Mouse (Mus musculus) stomach, postnatal 0 days (tissue): ENCODE results near the gene Tmod1. TPM values are rescaled to one million over a fixed set of nuclear protein-coding genes. Genes with fewer than 3 reads are reported as not detected.

Experiments used
- ATAC-seq: fragments of 200-750 bp; cut with Nextera tagmentation; 2 replicates; pipeline ENCODE4 v1.8.0; 2017; ENCODE audit not compliant: low FRiP score, low TSS enrichment
- DNase-seq: peaks from one replicate; pipeline ENCODE4 v3.0.0-alpha.2; 2016; ENCODE audit warnings: low spot score
- H3K27ac ChIP-seq: fragments of 300-500 bp; sonication (generic); replicated peaks from 2 replicates; pipeline ENCODE4 v1.5.1; 2014; ENCODE audit warnings: mild to moderate bottlenecking, control low read depth
- H3K27me3 ChIP-seq: fragments of 300-500 bp; sonication (generic); 2 replicates; pipeline ENCODE4 v1.6.1; 2014; ENCODE audit warnings: low read length; ENCODE audit not compliant: control insufficient read depth, insufficient read depth
- H3K36me3 ChIP-seq: fragments of 300-500 bp; sonication (generic); 2 replicates; pipeline ENCODE4 v1.6.1; 2014; ENCODE audit warnings: low read length, mixed read lengths; ENCODE audit not compliant: control insufficient read depth, insufficient read depth
- H3K4me1 ChIP-seq: fragments of 300-500 bp; sonication (generic); replicated peaks from 2 replicates; pipeline ENCODE4 v1.6.1; 2014; ENCODE audit warnings: antibody characterized with exemption; ENCODE audit not compliant: control insufficient read depth, insufficient read depth
- H3K4me2 ChIP-seq: fragments of 300-500 bp; sonication (generic); replicated peaks from 2 replicates; pipeline ENCODE4 v1.6.1; 2014; ENCODE audit warnings: low read depth, mild to moderate bottlenecking, control low read depth, moderate library complexity
- H3K4me3 ChIP-seq: fragments of 300-500 bp; sonication (generic); 2 replicates; pipeline ENCODE4 v1.5.1; 2014; ENCODE audit warnings: low read depth, low read length, control low read depth
- H3K9ac ChIP-seq: fragments of 300-500 bp; sonication (generic); 2 replicates; pipeline ENCODE4 v1.6.1; 2014; ENCODE audit warnings: mild to moderate bottlenecking, low read length, control low read depth, mixed read lengths
- H3K9me3 ChIP-seq: fragments of 300-500 bp; sonication (generic); 2 replicates; pipeline ENCODE4 v1.6.1; 2016; ENCODE audit warnings: low read length; ENCODE audit not compliant: control insufficient read depth
- CTCF ChIP-seq: IDR thresholded peaks from 2 replicates; pipeline ENCODE4 v1.5.1; 2016; ENCODE audit warnings: antibody characterized with exemption, low read depth, mild to moderate bottlenecking, moderate library complexity
- EP300 ChIP-seq: optimal IDR thresholded peaks from 2 replicates; pipeline ENCODE3; 2016; ENCODE audit warnings: antibody characterized with exemption
- WGBS: fragments of 180-500 bp; shearing (Covaris S2); extraction: QIAGEN DNeasy Blood & Tissue Kit; methylation state at CpG from one replicate; pipeline ENCODE4 v1.1.7; 2014; 5-methylcytosine and 5-hydroxymethylcytosine counted together
- polyA plus RNA-seq: library from polyadenylated mRNA; unstranded; fragments of >200 nt; fragmentation: Nextera tagmentation; extraction: Ambion mirVana; gene quantifications from 2 replicates; pipeline ENCODE4 v1.2.1, GENCODE M21; 2015

Gene Tmod1
- polyA plus RNA-seq, 1 experiment from 2014 or later = 3.2 TPM

DNA sequence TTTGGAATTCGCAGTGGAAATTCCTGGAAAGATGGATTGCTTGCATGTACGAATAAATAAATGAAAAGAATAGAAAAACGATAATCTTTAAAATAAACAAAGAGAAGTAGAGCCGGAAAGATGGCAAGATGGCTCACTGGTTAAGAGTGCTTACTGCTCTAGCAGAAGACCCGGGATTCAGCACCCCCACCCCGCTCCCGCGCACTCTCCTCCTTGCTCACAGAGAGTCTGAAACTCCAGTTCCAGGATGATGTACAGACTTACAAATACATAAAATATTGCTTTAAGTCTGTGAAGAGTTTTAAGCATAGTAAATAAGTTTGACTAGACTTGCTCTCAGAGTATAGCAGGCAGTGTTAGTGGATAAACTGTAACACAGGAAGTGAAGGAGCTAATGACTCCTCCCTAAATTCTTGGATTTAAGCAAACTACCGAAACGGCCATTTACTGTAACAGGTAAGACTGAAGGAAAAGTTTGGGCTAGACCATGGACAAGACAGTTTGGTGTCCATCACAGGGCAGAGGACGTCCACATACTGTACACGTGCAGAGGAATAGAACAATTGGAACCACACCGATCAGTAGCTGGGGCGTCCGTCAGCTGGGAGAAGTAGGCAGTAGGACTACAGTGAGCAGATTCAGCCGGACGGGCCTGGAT lies 99.0 kb downstream of the Tmod1 start:
- H3K4me2 ChIP-seq = peak overlapping the region; percentile 84
- peak overlapping the region; percentile 93 for H3K9ac ChIP-seq
- H3K9me3 ChIP-seq = no peaks in the 10 kb centered on the region
- peaks cover 5% of the 10 kb centered on the region; the same call in 1 of the 2 replicates for H3K36me3 ChIP-seq
- peak; percentile 51 for ATAC-seq
- 2% methylated on average over 17 of the region's 17 CpGs for WGBS
- H3K4me3 ChIP-seq = peak overlapping the region; percentile 86
- H3K27ac ChIP-seq = peak overlapping the region; percentile 98
- H3K4me1 ChIP-seq = peaks cover 3% of the 10 kb centered on the region; the same call in 1 of the 2 replicates
- TF ChIP-seq CTCF (no peak), EP300 (no peak)
- H3K27me3 ChIP-seq = no peaks in the 10 kb centered on the region
- peak; percentile 29 for DNase-seq

GRCm38 (mm10) chr4:46138287-46139222 lies 99.8 kb downstream of the Tmod1 start, which contains the start of the genes Ncbp1 and Tstd2:
TSS of gene Ncbp1 (plus strand) at chr4:46138613.
TSS of gene Tstd2 (minus strand) at chr4:46138694.
- DNase-seq = peak; percentile 94
- Histone ChIP-seq H3K4me3 (peak within 1 kb of the TSS; percentile 86), H3K27me3 (no peaks in the 10 kb centered on the region), H3K9ac (peak within 1 kb of the TSS; percentile 93), H3K4me1 (peaks cover 3% of the 10 kb centered on the region; the same call in 1 of the 2 replicates), H3K4me2 (peak within 1 kb of the TSS; percentile 84), H3K27ac (peak within 1 kb of the TSS; percentile 98), H3K9me3 (no peaks in the 10 kb centered on the region), H3K36me3 (0 out of 2 replicates have a peak, but pooled peaks cover 2% of the 10 kb centered on the region)
- peak; percentile 93 for ATAC-seq
- under 1% methylated on average over 83 of the region's 90 CpGs for WGBS
- TF ChIP-seq EP300 = no peak

GRCm38 (mm10) chr4:46144323-46144722 lies 105.6 kb downstream of the Tmod1 start:
- no peaks in the 10 kb centered on the region; the same call in 1 of the 2 replicates for H3K36me3 ChIP-seq
- no peak for TF ChIP-seq EP300
- TF ChIP-seq CTCF = peak; percentile 56
- H3K27me3 ChIP-seq = no peaks in the 10 kb centered on the region
- H3K4me1 ChIP-seq = peaks cover 3% of the 10 kb centered on the region; the same call in 1 of the 2 replicates
- H3K9ac ChIP-seq = no peak overlapping the region
- no peak overlapping the region for H3K27ac ChIP-seq
- no peak for ATAC-seq
- H3K9me3 ChIP-seq = no peaks in the 10 kb centered on the region
- H3K4me3 ChIP-seq = no peak overlapping the region
- no peak for DNase-seq
- H3K4me2 ChIP-seq = no peak overlapping the region
- WGBS = 69% methylated on average over 3 of the region's 3 CpGs

GRCm38 (mm10) chr4:46146881-46147280 lies 108.1 kb downstream of the Tmod1 start:
- H3K9ac ChIP-seq = no peak overlapping the region
- H3K27ac ChIP-seq = no peak overlapping the region
- ATAC-seq (no peak), DNase-seq (no peak)
- WGBS = 100% methylated on average over 1 of the region's 1 CpGs
- no peak for TF ChIP-seq EP300
- no peak for TF ChIP-seq CTCF
- no peaks in the 10 kb centered on the region for H3K27me3 ChIP-seq
- H3K9me3 ChIP-seq = no peaks in the 10 kb centered on the region
- no peak overlapping the region for H3K4me3 ChIP-seq
- H3K4me1 ChIP-seq = no peaks in the 10 kb centered on the region
- peaks cover 2% of the 10 kb centered on the region; the same call in 1 of the 2 replicates for H3K36me3 ChIP-seq
- H3K4me2 ChIP-seq = no peak overlapping the region

DNA sequence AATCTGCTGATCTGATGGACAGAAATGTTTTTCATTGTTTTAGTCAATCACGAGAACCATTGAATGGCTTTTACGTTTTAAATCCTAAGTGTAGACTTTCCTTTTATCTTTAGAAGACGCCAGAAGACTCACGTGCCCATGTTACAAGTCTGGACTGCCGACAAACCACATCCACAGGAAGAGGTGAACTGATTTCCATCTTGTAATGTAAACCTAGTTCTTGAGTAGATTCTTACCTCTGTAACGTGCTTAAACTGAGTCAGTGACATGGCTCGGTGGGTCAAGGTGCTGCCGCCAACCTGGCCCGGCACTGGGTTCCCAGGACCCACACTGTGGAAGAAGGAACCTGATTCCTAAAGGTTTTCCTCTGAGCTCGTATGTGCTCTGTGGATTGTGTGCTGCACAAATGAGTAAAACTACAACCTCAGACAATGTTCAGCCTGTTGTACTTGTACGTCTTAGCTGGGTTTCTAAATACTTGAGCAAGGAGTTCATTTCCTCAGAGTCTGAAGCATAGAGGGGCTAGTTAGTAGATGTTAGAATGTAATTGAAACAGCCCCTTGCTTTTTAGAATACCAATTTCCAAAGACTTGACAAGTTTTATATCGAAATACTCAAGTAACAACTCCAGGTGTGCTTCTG lies 113.3 kb downstream of the Tmod1 start:
- no peak for ATAC-seq
- Histone ChIP-seq H3K27ac (no peak overlapping the region), H3K4me3 (no peak overlapping the region), H3K4me2 (no peak overlapping the region), H3K4me1 (no peaks in the 10 kb centered on the region), H3K9ac (no peak overlapping the region), H3K27me3 (no peaks in the 10 kb centered on the region), H3K36me3 (peaks cover 28% of the 10 kb centered on the region), H3K9me3 (no peaks in the 10 kb centered on the region)
- DNase-seq = no peak
- no peak for TF ChIP-seq EP300
- TF ChIP-seq CTCF = no peak
- 92% methylated on average over 12 of the region's 12 CpGs for WGBS
